Mouse (Mus musculus): ENCODE results near the gene Olfr632.
"Not testable (repeated sequence)": the region's sequence is repeated elsewhere in the genome, so short reads cannot be mapped to it uniquely, and the experiment has no call there.

Gene Olfr632

DNA sequence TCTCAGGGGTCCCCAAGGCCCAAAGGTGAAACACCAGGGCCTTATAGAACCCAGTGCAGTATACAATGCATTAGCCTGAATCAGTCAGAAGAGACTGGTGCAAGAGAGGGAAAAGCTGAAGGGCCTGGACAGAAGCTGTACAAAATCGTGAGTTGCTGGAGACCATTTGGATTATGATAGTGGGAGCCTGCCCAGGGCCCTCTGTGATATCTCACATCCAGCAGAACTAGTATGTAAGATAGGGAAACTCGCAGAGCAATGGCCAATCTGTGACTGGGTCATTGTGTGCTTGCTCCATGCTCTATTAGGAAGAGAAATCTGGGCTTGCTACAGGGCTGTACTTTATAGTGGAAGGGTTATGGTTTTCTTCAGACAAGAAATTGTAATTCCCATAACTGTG is at the start of gene Olfr632:
Olfr632 (plus strand) TSS at position 84 of the 400 bp plus-strand sequence.
- DNase-seq: no peak

DNA sequence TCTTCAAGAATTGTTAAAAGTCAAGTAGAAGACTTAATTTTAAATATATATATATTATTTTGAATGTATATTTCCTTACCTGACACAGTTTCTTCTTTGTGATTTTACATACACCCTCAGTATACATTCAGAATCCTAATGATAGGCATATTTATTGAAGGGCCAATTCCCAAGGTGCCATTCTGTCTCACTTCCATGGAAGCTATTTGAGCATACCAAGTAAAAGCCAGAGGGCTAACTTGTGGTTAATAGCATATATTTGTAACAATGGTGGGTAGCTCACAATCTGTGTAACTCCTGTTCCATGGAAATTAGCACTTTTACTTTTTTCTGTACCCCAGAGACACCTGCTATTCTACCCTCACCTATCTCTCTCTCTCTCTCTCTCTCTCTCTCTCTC is 48.0 kb upstream of the Olfr632 start, which contains the start of gene Olfr66:
Olfr66 (minus strand) TSS at position 101 of the 400 bp plus-strand sequence.
- DNase-seq: no peak

GRCm38 (mm10) chr7:103894385-103894784 is 39.8 kb upstream of the Olfr632 start, which contains the start of gene Olfr64:
Olfr64 (minus strand) TSS chr7:103894485.
- no peak for DNase-seq

GRCm38 (mm10) chr7:103903187-103903586 is 31.0 kb upstream of the Olfr632 start, which contains the start of gene Olfr65:
Olfr65 (plus strand) TSS chr7:103903487.
- no peak for DNase-seq

DNA sequence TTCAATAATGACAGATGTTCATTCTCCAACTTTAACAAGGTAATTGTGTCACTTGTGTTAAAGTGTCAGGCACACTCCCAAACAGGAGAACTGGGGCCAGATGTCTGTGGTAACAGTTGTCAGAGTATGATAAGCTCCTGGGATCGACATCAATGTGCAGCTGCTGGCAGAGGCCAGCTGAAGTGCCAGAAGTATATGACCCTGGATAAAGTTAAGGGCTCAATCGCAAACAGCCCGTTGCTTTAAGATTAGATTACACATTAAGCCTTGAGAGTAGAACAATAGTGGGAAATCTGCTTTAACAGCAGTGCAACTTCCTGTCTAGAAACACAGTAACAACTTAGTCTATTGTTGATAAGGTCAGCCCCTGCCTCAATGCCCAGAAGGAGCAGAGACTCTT is 24.1 kb upstream of the Olfr632 start:
- DNase-seq: no peak

GRCm38 (mm10) chr7:103912969-103913511 is 21.1 kb upstream of the Olfr632 start:
- no peak for DNase-seq

GRCm38 (mm10) chr7:103915338-103915737 is 18.8 kb upstream of the Olfr632 start:
- no peak for DNase-seq

DNA sequence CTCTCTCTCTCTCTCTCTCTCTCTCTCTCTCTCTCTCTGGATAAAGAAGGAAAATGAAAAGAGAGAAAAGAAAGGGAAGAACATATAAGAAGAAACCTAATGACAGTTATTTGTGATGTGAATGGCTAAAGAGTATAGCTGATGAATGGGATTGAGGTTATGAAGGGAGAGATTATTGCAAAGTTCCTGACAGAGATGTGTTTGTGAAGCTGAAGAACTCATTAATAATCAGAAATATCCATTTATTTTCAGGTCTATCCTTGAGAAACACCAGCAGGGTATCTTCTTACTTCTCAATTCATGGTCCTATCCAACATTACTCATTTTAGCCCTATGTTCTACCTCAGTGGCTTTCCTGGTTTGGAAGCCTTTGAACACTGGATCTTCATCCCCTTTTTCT is 5.6 kb upstream of the Olfr632 start, which contains the start of gene Olfr631:
Olfr631 (plus strand) TSS at position 301 of the 400 bp plus-strand sequence.
- DNase-seq: no peak

GRCm38 (mm10) chr7:103942730-103943129 is 8.6 kb downstream of the Olfr632 start:
- peak; percentile 13 for DNase-seq

- no peak for DNase-seq
Observed at GRCm38 (mm10) chr7:103944137-103944536, 10.0 kb downstream of the Olfr632 start, which contains the start of gene Olfr633. Olfr633 (plus strand) TSS chr7:103944437.

DNA sequence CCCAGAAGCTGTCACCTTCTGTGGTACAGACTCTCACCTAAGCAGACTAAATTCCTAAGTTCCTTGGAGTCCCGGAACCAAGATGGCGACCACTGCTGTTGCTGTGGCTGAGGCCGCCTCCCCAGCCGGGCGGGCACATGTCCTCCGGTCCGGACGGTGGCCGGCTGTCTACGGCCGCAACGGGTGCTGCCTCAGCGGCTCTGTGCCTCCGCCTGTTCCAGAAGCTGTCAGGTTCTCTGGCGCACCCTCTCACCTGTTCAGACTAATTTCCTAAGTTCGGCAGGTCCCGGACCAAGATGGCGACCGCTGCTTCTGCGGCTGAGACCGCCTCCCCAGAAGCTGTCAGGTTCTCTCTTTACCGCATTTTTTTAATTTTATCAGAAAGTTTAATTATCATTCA is 32.7 kb downstream of the Olfr632 start:
- not testable (repeated sequence) for DNase-seq

DNA sequence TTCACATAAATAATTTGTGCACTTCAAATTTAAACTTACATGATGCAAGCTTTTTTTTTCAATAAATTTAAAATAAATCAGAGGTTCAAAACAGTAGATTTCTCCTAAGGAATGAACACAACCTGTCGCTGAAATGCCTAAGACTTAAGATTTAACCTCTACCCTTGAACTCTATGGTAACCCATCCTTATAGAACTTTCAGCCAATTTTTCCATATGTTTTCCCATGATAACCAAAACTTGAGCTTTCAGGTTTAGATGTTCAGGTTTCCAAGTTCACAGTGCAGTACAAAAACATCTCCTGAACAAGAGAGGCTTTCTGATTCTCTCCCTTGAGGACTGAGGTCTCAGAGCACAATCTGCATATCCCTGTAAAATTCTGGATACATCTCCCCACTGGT is 36.7 kb downstream of the Olfr632 start, which contains the start of gene Olfr635:
Olfr635 (plus strand) TSS at position 301 of the 400 bp plus-strand sequence.
- no peak for DNase-seq

DNA sequence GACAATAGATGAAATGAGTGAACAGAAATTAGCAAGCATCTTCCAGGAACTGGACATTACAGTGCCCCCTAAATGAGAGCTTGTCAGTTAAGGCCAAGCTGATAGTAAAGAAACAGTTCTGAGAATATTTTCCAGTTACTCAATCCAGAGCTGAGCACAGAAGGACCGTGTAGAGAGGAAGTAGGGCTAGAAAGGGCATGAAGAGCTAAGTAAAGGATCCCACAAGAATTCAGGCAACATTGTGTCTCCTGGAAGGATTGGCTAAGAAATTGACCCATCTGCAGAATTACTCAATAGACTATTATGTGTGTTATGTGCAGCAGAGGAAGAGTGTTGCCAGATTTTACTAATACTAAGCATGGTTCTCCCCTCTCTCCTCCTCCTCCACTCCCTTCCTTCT is 37.6 kb downstream of the Olfr632 start:
- no peak for DNase-seq
